Mouse (Mus musculus) kidney, postnatal 36 days (tissue): Measurements from ENCODE around the gene Trh.

ENCODE experiments used
- DNase-seq, 2 experiments: peaks; one replicate each; pipeline ENCODE4 v3.0.0; 2021 to 2022; ENCODE audit warnings: mixed read lengths in 2 of 2

The Trh gene

GRCm38 (mm10) chr6:92222021-92222420, 22.4 kb downstream of the Trh start:
- DNase-seq: peak; percentile 38 to 54

- peak; percentile 65 to 78 for DNase-seq
These were observed 22.8 kb downstream of the Trh start for GRCm38 (mm10) chr6:92221604-92222003.

GRCm38 (mm10) chr6:92219445-92219844, 25.0 kb downstream of the Trh start:
- DNase-seq: peak; percentile 84 to 87

GRCm38 (mm10) chr6:92214773-92215449, 29.5 kb downstream of the Trh start, which contains the start of gene Rbsn:
TSS of gene Rbsn (minus strand) at chr6:92214925.
- peak; percentile 95 to 97 for DNase-seq

- DNase-seq: no peak
These were observed 30.2 kb downstream of the Trh start for GRCm38 (mm10) chr6:92214055-92214772.

GRCm38 (mm10) chr6:92199414-92199813, 45.0 kb downstream of the Trh start:
- DNase-seq: no peak
